Mouse (Mus musculus) ES-Bruce4 (cell line): ENCODE measurements at regions not wholly inside any gene's neighbourhood (a gene's known extent, or its start where the extent isn't known, plus 50 kb on each side); places are given as distances from the start of the nearest gene placed in this dataset.

Source experiments
- CTCF ChIP-seq: IDR thresholded peaks from one replicate; pipeline ENCODE4 v1.8.1; 2011; ENCODE audit warnings: low read depth, low read length
- EP300 ChIP-seq: IDR thresholded peaks from 2 replicates; pipeline ENCODE4 v1.6.1; 2011; ENCODE audit warnings: low read depth, low read length; ENCODE audit not compliant: insufficient read depth
- POLR2A ChIP-seq: IDR thresholded peaks from one replicate; pipeline ENCODE4 v1.8.1; 2011; ENCODE audit warnings: low read length; ENCODE audit not compliant: insufficient read depth

- no peak for TF ChIP-seq EP300
- no peak for TF ChIP-seq POLR2A
- TF ChIP-seq CTCF, result no peak
These were observed 123.8 kb upstream of the Far2 start for GRCm38 (mm10) chr6:147923246-147923645.
